Mouse (Mus musculus): Measurements from ENCODE around the gene Srsf12. TPM values are rescaled to one million over a fixed set of nuclear protein-coding genes. Genes with fewer than 3 reads are reported as not detected.

The Srsf12 gene
- total RNA-seq (2021) = not detected

- intact Hi-C loops (cut with DNase I) = loop anchor here (2.0 kb wide), 1 partner anchor 84 kb away; no protein-coding TSS in a partner anchor
- DNase-seq = peak; percentile 2 to 5
Measured at GRCm38 (mm10) chr4:33208881-33209841, at the start of gene Srsf12. Gene Srsf12, plus strand, starts transcription at chr4:33208991.

GRCm38 (mm10) chr4:33183477-33183876 is 25.3 kb upstream of the Srsf12 start:
- DNase-seq = no peak
- intact Hi-C loops (cut with DNase I) = no loop called here

GRCm38 (mm10) chr4:33188164-33188563 is 20.6 kb upstream of the Srsf12 start:
- peak; percentile 14 to 23 for DNase-seq
- intact Hi-C loops (cut with DNase I) = loop anchor here (2.0 kb wide), 1 partner anchor 59 kb away; no protein-coding TSS in a partner anchor

GRCm38 (mm10) chr4:33188781-33189734 is 19.7 kb upstream of the Srsf12 start:
- intact Hi-C loops (cut with DNase I) = loop anchor here (2.0 kb wide), 1 partner anchor 58 kb away; no protein-coding TSS in a partner anchor
- peak; percentile 86 for DNase-seq

- intact Hi-C loops (cut with DNase I) = loop anchor here (2.0 kb wide), 1 partner anchor 57 kb away; no protein-coding TSS in a partner anchor
- no peak for DNase-seq
Measured at GRCm38 (mm10) chr4:33189735-33190036, 19.1 kb upstream of the Srsf12 start, which contains the start of gene Pm20d2. Gene Pm20d2, minus strand, starts transcription at chr4:33189737.

GRCm38 (mm10) chr4:33198117-33198516 is 10.7 kb upstream of the Srsf12 start:
- intact Hi-C loops (cut with DNase I) = no loop called here
- DNase-seq = no peak

GRCm38 (mm10) chr4:33204682-33205081 is 4.1 kb upstream of the Srsf12 start:
- intact Hi-C loops (cut with DNase I) = loop anchor here (2.0 kb wide), 2 partner anchors 56 to 80 kb away; no protein-coding TSS in a partner anchor
- DNase-seq = peak; percentile 36 to 54

- intact Hi-C loops (cut with DNase I) = no loop called here
- no peak for DNase-seq
Measured at GRCm38 (mm10) chr4:33207551-33207950, 1.2 kb upstream of the Srsf12 start.

- intact Hi-C loops (cut with DNase I) = no loop called here
- DNase-seq = no peak
Measured at GRCm38 (mm10) chr4:33221847-33222246, 13.1 kb downstream of the Srsf12 start.

GRCm38 (mm10) chr4:33224003-33224675 is 15.3 kb downstream of the Srsf12 start:
- DNase-seq = no peak
- intact Hi-C loops (cut with DNase I) = no loop called here

GRCm38 (mm10) chr4:33227164-33227563 is 18.4 kb downstream of the Srsf12 start:
- DNase-seq = no peak
- intact Hi-C loops (cut with DNase I) = no loop called here

- intact Hi-C loops (cut with DNase I) = no loop called here
- DNase-seq = no peak
Measured at GRCm38 (mm10) chr4:33229639-33230038, 20.8 kb downstream of the Srsf12 start.

GRCm38 (mm10) chr4:33230881-33231280 is 22.1 kb downstream of the Srsf12 start:
- DNase-seq = no peak

GRCm38 (mm10) chr4:33242536-33242935 is 33.7 kb downstream of the Srsf12 start:
- intact Hi-C loops (cut with DNase I) = loop anchor here (10.0 kb wide), 2 partner anchors 628 to 1278 kb away; partner anchors contain the start of genes Casp8ap2 and Map3k7

More at GRCm38 (mm10) chr4:33230881-33231280, 22.1 kb downstream of the Srsf12 start:
- intact Hi-C loops (cut with DNase I) = no loop called here

GRCm38 (mm10) chr4:33243016-33243758 is 34.4 kb downstream of the Srsf12 start:
- no peak for DNase-seq
- intact Hi-C loops (cut with DNase I) = loop anchor here (10.0 kb wide), 2 partner anchors 628 to 1278 kb away; partner anchors contain the start of genes Casp8ap2 and Map3k7

More at GRCm38 (mm10) chr4:33242536-33242935, 33.7 kb downstream of the Srsf12 start:
- DNase-seq = no peak

- no peak for DNase-seq
- intact Hi-C loops (cut with DNase I) = loop anchor here (10.0 kb wide), 2 partner anchors 629 to 1279 kb away; partner anchors contain the start of genes Casp8ap2 and Map3k7
Measured at GRCm38 (mm10) chr4:33243921-33244320, 35.1 kb downstream of the Srsf12 start.

- DNase-seq = no peak
- intact Hi-C loops (cut with DNase I) = loop anchor here (2.0 to 10.0 kb wide), 4 partner anchors 15 to 1281 kb away; partner anchors contain the start of genes Casp8ap2, Map3k7 and Pm20d2
Measured at GRCm38 (mm10) chr4:33245853-33246395, 37.1 kb downstream of the Srsf12 start.

- peak; percentile 99 for DNase-seq
- intact Hi-C loops (cut with DNase I) = loop anchor here (2.0 to 10.0 kb wide), 6 partner anchors 13 to 1283 kb away; partner anchors contain the start of genes Casp8ap2, Map3k7, Pm20d2 and Ube2j1
Measured at GRCm38 (mm10) chr4:33247479-33248053, 38.8 kb downstream of the Srsf12 start.
